Mouse (Mus musculus): ENCODE results near the gene Clec12a. TPM values are rescaled to one million over a fixed set of nuclear protein-coding genes. Genes with fewer than 3 reads are reported as not detected.

Gene Clec12a
- polyA plus RNA-seq, 1 experiment from 2014 or later: 0.31 TPM

- no peak within 1 kb of the TSS for H3K4me2 ChIP-seq
- no peak for ATAC-seq (replicated peaks; ENCODE audit: insufficient number of reproducible peaks, low FRiP score, low TSS enrichment)
- no peaks in the 10 kb centered on the region for H3K27me3 ChIP-seq (ENCODE audit: control insufficient read depth, insufficient read depth, low read length)
- no peaks in the 10 kb centered on the region for H3K9me3 ChIP-seq (replicated peaks; ENCODE audit: control insufficient read depth, low read length)
- no peak within 1 kb of the TSS for H3K9ac ChIP-seq (ENCODE audit: low read depth, low read length)
- no peaks in the 10 kb centered on the region for H3K36me3 ChIP-seq (ENCODE audit: control insufficient read depth, insufficient read depth, low read length)
- no peak within 1 kb of the TSS for H3K4me3 ChIP-seq (ENCODE audit: low read depth, low read length)
- H3K27ac ChIP-seq (ENCODE audit: low read depth, low read length): no peak within 1 kb of the TSS
- H3K4me1 ChIP-seq (ENCODE audit: control insufficient read depth, insufficient read depth, low read length): no peaks in the 10 kb centered on the region; the same call in 1 of the 2 replicates
- 77% methylated on average over 2 of the region's 2 CpGs for whole genome bisulfite sequencing (ENCODE audit: insufficient replicate concordance)
Measured at GRCm38 (mm10) chr6:129385774-129386173, 43.3 kb downstream of the Clec12a start, which contains the start of gene Clec12b. Gene Clec12b (minus strand): TSS chr6:129385874.

- Histone ChIP-seq H3K27me3 (ENCODE audit: control insufficient read depth, insufficient read depth, low read length) (no peaks in the 10 kb centered on the region), H3K9me3 (replicated peaks; ENCODE audit: control insufficient read depth, low read length) (no peaks in the 10 kb centered on the region), H3K36me3 (ENCODE audit: control insufficient read depth, insufficient read depth, low read length) (no peaks in the 10 kb centered on the region), H3K4me2 (no peak overlapping the region), H3K9ac (ENCODE audit: low read depth, low read length) (no peak overlapping the region), H3K4me1 (ENCODE audit: control insufficient read depth, insufficient read depth, low read length) (no peaks in the 10 kb centered on the region), H3K4me3 (ENCODE audit: low read depth, low read length) (no peak overlapping the region), H3K27ac (ENCODE audit: low read depth, low read length) (no peak overlapping the region)
- no peak for ATAC-seq (replicated peaks; ENCODE audit: insufficient number of reproducible peaks, low FRiP score, low TSS enrichment)
- 28% methylated on average over 2 of the region's 2 CpGs for WGBS (ENCODE audit: insufficient replicate concordance)
Measured at GRCm38 (mm10) chr6:129393087-129393720, 50.7 kb downstream of the Clec12a start.

DNA sequence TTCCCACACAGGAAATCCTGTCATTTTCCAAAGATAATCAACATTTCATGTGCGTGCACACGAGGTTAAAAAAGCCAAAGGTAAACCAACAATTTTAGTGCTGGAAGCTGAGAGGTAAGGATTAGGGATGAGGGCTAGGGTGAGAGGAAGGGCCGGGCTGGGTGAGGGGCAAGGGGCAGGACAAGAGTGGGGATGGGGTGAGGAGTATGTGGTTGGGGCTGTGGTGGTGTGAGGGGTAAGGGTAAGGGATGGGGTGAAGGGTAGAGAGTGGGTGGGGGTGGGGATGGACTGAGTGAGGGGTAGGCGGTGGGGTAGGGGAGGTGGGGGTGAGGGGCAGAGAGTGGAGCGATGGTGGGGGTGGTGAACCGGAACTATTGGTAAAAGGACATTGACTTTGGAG lies 51.2 kb downstream of the Clec12a start:
- no peaks in the 10 kb centered on the region for H3K4me1 ChIP-seq (ENCODE audit: control insufficient read depth, insufficient read depth, low read length)
- no peak overlapping the region for H3K9ac ChIP-seq (ENCODE audit: low read depth, low read length)
- no peak for ATAC-seq (replicated peaks; ENCODE audit: insufficient number of reproducible peaks, low FRiP score, low TSS enrichment)
- H3K36me3 ChIP-seq (ENCODE audit: control insufficient read depth, insufficient read depth, low read length): no peaks in the 10 kb centered on the region
- H3K4me3 ChIP-seq (ENCODE audit: low read depth, low read length): no peak overlapping the region
- H3K4me2 ChIP-seq: no peak overlapping the region
- no peaks in the 10 kb centered on the region for H3K9me3 ChIP-seq (replicated peaks; ENCODE audit: control insufficient read depth, low read length)
- H3K27ac ChIP-seq (ENCODE audit: low read depth, low read length): no peak overlapping the region
- 71% methylated on average over 6 of the region's 6 CpGs for WGBS (ENCODE audit: insufficient replicate concordance)
- no peaks in the 10 kb centered on the region for H3K27me3 ChIP-seq (ENCODE audit: control insufficient read depth, insufficient read depth, low read length)

- H3K9ac ChIP-seq (ENCODE audit: low read depth, low read length): no peak within 1 kb of the TSS
- no peak within 1 kb of the TSS for H3K4me3 ChIP-seq (ENCODE audit: low read depth, low read length)
- WGBS (ENCODE audit: insufficient replicate concordance): 61% methylated on average over 8 of the region's 8 CpGs
- H3K27ac ChIP-seq (ENCODE audit: low read depth, low read length): no peak within 1 kb of the TSS
- H3K4me1 ChIP-seq (ENCODE audit: control insufficient read depth, insufficient read depth, low read length): 0 out of 2 replicates have a peak, but pooled peaks cover 3% of the 10 kb centered on the region
- no peaks in the 10 kb centered on the region for H3K27me3 ChIP-seq (ENCODE audit: control insufficient read depth, insufficient read depth, low read length)
- no peaks in the 10 kb centered on the region for H3K36me3 ChIP-seq (ENCODE audit: control insufficient read depth, insufficient read depth, low read length)
- no peak within 1 kb of the TSS for H3K4me2 ChIP-seq
- H3K9me3 ChIP-seq (replicated peaks; ENCODE audit: control insufficient read depth, low read length): no peaks in the 10 kb centered on the region
- ATAC-seq (replicated peaks; ENCODE audit: insufficient number of reproducible peaks, low FRiP score, low TSS enrichment): no peak
Measured at GRCm38 (mm10) chr6:129396997-129397396, 54.5 kb downstream of the Clec12a start, which contains the start of gene Clec1b. Gene Clec1b (plus strand): TSS chr6:129397297.

DNA sequence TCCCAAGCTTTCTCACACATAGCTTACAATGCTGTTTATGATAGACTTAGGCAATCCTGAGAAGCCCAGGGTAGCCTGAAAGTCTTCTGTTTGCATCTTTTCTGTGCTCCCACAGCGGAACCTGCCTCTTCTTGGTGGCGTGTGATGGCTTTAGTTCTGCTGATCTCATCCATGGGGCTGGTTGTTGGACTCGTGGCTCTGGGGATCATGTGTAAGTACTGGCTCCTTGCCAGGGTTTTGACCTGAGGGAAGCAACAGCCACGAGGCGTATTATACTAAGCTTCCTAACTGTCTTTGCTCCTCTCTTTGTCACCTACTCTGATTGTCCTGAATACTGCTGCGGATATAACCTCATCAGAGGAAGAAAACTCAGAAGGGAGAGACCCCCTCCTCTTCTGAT lies 57.5 kb downstream of the Clec12a start:
- H3K4me3 ChIP-seq (ENCODE audit: low read depth, low read length): no peak overlapping the region
- no peak overlapping the region for H3K4me2 ChIP-seq
- H3K27me3 ChIP-seq (ENCODE audit: control insufficient read depth, insufficient read depth, low read length): no peaks in the 10 kb centered on the region
- 48% methylated on average over 6 of the region's 6 CpGs for WGBS (ENCODE audit: insufficient replicate concordance)
- no peak overlapping the region for H3K9ac ChIP-seq (ENCODE audit: low read depth, low read length)
- 0 out of 2 replicates have a peak, but pooled peaks cover 3% of the 10 kb centered on the region for H3K4me1 ChIP-seq (ENCODE audit: control insufficient read depth, insufficient read depth, low read length)
- no peak overlapping the region for H3K27ac ChIP-seq (ENCODE audit: low read depth, low read length)
- no peaks in the 10 kb centered on the region for H3K36me3 ChIP-seq (ENCODE audit: control insufficient read depth, insufficient read depth, low read length)
- no peak for ATAC-seq (replicated peaks; ENCODE audit: insufficient number of reproducible peaks, low FRiP score, low TSS enrichment)
- H3K9me3 ChIP-seq (replicated peaks; ENCODE audit: control insufficient read depth, low read length): no peaks in the 10 kb centered on the region

GRCm38 (mm10) chr6:129402404-129402803 lies 59.9 kb downstream of the Clec12a start:
- H3K4me3 ChIP-seq (ENCODE audit: low read depth, low read length): no peak overlapping the region
- H3K27me3 ChIP-seq (ENCODE audit: control insufficient read depth, insufficient read depth, low read length): no peaks in the 10 kb centered on the region
- H3K9ac ChIP-seq (ENCODE audit: low read depth, low read length): no peak overlapping the region
- ATAC-seq (replicated peaks; ENCODE audit: insufficient number of reproducible peaks, low FRiP score, low TSS enrichment): no peak
- no peak overlapping the region for H3K27ac ChIP-seq (ENCODE audit: low read depth, low read length)
- no peak overlapping the region for H3K4me2 ChIP-seq
- 86% methylated on average over 2 of the region's 2 CpGs for WGBS (ENCODE audit: insufficient replicate concordance)
- H3K4me1 ChIP-seq (ENCODE audit: control insufficient read depth, insufficient read depth, low read length): peaks cover 3% of the 10 kb centered on the region; the same call in 1 of the 2 replicates
- H3K36me3 ChIP-seq (ENCODE audit: control insufficient read depth, insufficient read depth, low read length): no peaks in the 10 kb centered on the region
- no peaks in the 10 kb centered on the region for H3K9me3 ChIP-seq (replicated peaks; ENCODE audit: control insufficient read depth, low read length)

- Histone ChIP-seq H3K4me2 (no peak overlapping the region), H3K4me1 (ENCODE audit: control insufficient read depth, insufficient read depth, low read length) (peaks cover 3% of the 10 kb centered on the region; the same call in 1 of the 2 replicates), H3K27ac (ENCODE audit: low read depth, low read length) (no peak overlapping the region), H3K9me3 (replicated peaks; ENCODE audit: control insufficient read depth, low read length) (no peaks in the 10 kb centered on the region), H3K9ac (ENCODE audit: low read depth, low read length) (no peak overlapping the region), H3K4me3 (ENCODE audit: low read depth, low read length) (no peak overlapping the region), H3K27me3 (ENCODE audit: control insufficient read depth, insufficient read depth, low read length) (no peaks in the 10 kb centered on the region), H3K36me3 (ENCODE audit: control insufficient read depth, insufficient read depth, low read length) (no peaks in the 10 kb centered on the region)
- WGBS (ENCODE audit: insufficient replicate concordance): 85% methylated on average over 6 of the region's 6 CpGs
- ATAC-seq (replicated peaks; ENCODE audit: insufficient number of reproducible peaks, low FRiP score, low TSS enrichment): no peak
Measured at GRCm38 (mm10) chr6:129403391-129403790, 60.9 kb downstream of the Clec12a start.

DNA sequence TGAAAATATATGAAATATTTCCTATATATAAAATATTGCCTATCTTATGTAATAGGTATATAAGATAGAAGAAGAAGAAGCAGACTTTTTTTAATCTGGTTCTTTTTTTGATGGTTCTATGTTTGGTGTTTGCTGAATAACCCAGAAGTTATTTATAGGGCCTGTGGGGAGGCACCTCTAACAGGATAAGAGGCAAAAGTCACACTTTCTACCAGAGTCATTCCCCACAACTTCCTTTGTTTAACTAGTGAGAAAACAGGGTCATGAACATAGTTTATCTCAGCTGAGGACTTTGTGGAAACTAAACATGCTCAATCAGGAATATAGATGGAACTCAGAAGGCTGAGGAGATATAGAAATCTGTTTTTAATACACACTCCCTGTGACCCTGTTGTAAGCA lies 63.5 kb downstream of the Clec12a start:
- no peak for ATAC-seq (replicated peaks; ENCODE audit: insufficient number of reproducible peaks, low FRiP score, low TSS enrichment)
- no peaks in the 10 kb centered on the region for H3K27me3 ChIP-seq (ENCODE audit: control insufficient read depth, insufficient read depth, low read length)
- H3K4me1 ChIP-seq (ENCODE audit: control insufficient read depth, insufficient read depth, low read length): no peaks in the 10 kb centered on the region; the same call in 1 of the 2 replicates
- no peak overlapping the region for H3K27ac ChIP-seq (ENCODE audit: low read depth, low read length)
- H3K4me3 ChIP-seq (ENCODE audit: low read depth, low read length): no peak overlapping the region
- H3K36me3 ChIP-seq (ENCODE audit: control insufficient read depth, insufficient read depth, low read length): no peaks in the 10 kb centered on the region
- H3K9me3 ChIP-seq (replicated peaks; ENCODE audit: control insufficient read depth, low read length): no peaks in the 10 kb centered on the region
- H3K9ac ChIP-seq (ENCODE audit: low read depth, low read length): no peak overlapping the region
- no peak overlapping the region for H3K4me2 ChIP-seq

DNA sequence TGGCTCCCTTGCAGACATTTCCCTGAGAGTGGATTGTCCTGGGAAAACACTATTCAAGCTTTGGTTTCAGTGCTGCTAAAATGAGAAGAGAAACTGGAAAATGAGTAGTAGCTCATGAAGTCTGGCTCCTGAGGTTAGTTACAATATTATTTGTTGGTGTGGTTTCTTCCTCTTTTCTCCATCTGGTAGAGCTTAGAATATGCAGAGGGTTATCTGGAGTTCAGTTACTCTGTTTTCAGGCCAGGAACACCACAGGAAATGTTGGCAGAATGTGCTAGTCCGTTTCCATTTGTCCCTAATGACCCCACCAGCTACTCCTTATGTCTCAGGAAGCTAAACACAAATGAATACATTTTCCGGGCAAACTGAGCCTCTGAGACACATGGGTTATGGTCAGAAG lies 64.8 kb downstream of the Clec12a start:
- no peaks in the 10 kb centered on the region for H3K36me3 ChIP-seq (ENCODE audit: control insufficient read depth, insufficient read depth, low read length)
- no peak overlapping the region for H3K4me2 ChIP-seq
- no peaks in the 10 kb centered on the region; the same call in 1 of the 2 replicates for H3K4me1 ChIP-seq (ENCODE audit: control insufficient read depth, insufficient read depth, low read length)
- no peak overlapping the region for H3K4me3 ChIP-seq (ENCODE audit: low read depth, low read length)
- H3K9ac ChIP-seq (ENCODE audit: low read depth, low read length): no peak overlapping the region
- no peaks in the 10 kb centered on the region for H3K27me3 ChIP-seq (ENCODE audit: control insufficient read depth, insufficient read depth, low read length)
- ATAC-seq (replicated peaks; ENCODE audit: insufficient number of reproducible peaks, low FRiP score, low TSS enrichment): no peak
- no peak overlapping the region for H3K27ac ChIP-seq (ENCODE audit: low read depth, low read length)
- WGBS (ENCODE audit: insufficient replicate concordance): 34% methylated on average over 2 of the region's 2 CpGs
- no peaks in the 10 kb centered on the region for H3K9me3 ChIP-seq (replicated peaks; ENCODE audit: control insufficient read depth, low read length)
